Mouse (Mus musculus) forebrain, embryonic 16.5 days (tissue): ENCODE measurements around the gene Adprhl2. TPM values are rescaled to one million over a fixed set of nuclear protein-coding genes. Genes with fewer than 3 reads are reported as not detected.

Source experiments
- ATAC-seq: fragments of 200-750 bp; cut with Nextera tagmentation; 2 replicates; pipeline ENCODE4 v1.8.0; 2017; ENCODE audit warnings: mild to moderate bottlenecking, moderate library complexity
- H3K27ac ChIP-seq: fragments of 300-500 bp; sonication (generic); 2 replicates; pipeline ENCODE4 v1.5.1; 2014; ENCODE audit warnings: low read length, control low read depth
- H3K27me3 ChIP-seq: fragments of 300-500 bp; sonication (generic); replicated peaks from 2 replicates; pipeline ENCODE4 v1.6.1; 2014; ENCODE audit warnings: low read length; ENCODE audit not compliant: control insufficient read depth, insufficient read depth
- H3K36me3 ChIP-seq: fragments of 300-500 bp; sonication (generic); 2 replicates; pipeline ENCODE4 v1.6.1; 2014; ENCODE audit not compliant: control insufficient read depth, insufficient read depth
- H3K4me1 ChIP-seq: fragments of 300-500 bp; sonication (generic); replicated peaks from 2 replicates; pipeline ENCODE4 v1.6.1; 2014; ENCODE audit warnings: low read length; ENCODE audit not compliant: control insufficient read depth, insufficient read depth
- H3K4me2 ChIP-seq: fragments of 300-500 bp; sonication (generic); 2 replicates; pipeline ENCODE4 v1.6.1; 2014; ENCODE audit warnings: mild to moderate bottlenecking, low read length, control low read depth
- H3K4me3 ChIP-seq: fragments of 300-500 bp; sonication (generic); replicated peaks from 2 replicates; pipeline ENCODE4 v1.5.1; 2014; ENCODE audit warnings: mild to moderate bottlenecking, low read length, control low read depth
- H3K9ac ChIP-seq: fragments of 300-500 bp; sonication (generic); replicated peaks from 2 replicates; pipeline ENCODE4 v1.6.1; 2014; ENCODE audit warnings: low read depth, low read length, control low read depth
- H3K9me3 ChIP-seq: fragments of 300-500 bp; sonication (generic); 2 replicates; pipeline ENCODE4 v1.6.1; 2016; ENCODE audit warnings: low read length; ENCODE audit not compliant: control insufficient read depth
- WGBS: fragments of 180-500 bp; shearing (Covaris S2); extraction: QIAGEN DNeasy Blood & Tissue Kit; methylation state at CpG from one replicate; pipeline ENCODE4 v1.1.7; 2014; 5-methylcytosine and 5-hydroxymethylcytosine counted together
- polyA plus RNA-seq: library from polyadenylated mRNA; unstranded; fragments of >200 nt; fragmentation: Nextera tagmentation; extraction: Ambion mirVana; gene quantifications from 2 replicates; pipeline ENCODE4 v1.2.1, GENCODE M21; 2015

Gene Adprhl2
- polyA plus RNA-seq, 1 experiment from 2014 or later: 88.1 TPM

GRCm38 (mm10) chr4:126310344-126310743, 11.2 kb downstream of the Adprhl2 start:
- no peak for ATAC-seq
- 0 out of 2 replicates have a peak, but pooled peaks cover 2% of the 10 kb centered on the region for H3K9me3 ChIP-seq
- no peak overlapping the region for H3K9ac ChIP-seq
- WGBS: 82% methylated on average over 6 of the region's 7 CpGs
- no peak overlapping the region for H3K4me2 ChIP-seq
- no peak overlapping the region for H3K27ac ChIP-seq
- H3K4me3 ChIP-seq: no peak overlapping the region
- peaks cover 3% of the 10 kb centered on the region; the same call in 1 of the 2 replicates for H3K4me1 ChIP-seq
- H3K36me3 ChIP-seq: no peaks in the 10 kb centered on the region
- H3K27me3 ChIP-seq: no peaks in the 10 kb centered on the region

DNA sequence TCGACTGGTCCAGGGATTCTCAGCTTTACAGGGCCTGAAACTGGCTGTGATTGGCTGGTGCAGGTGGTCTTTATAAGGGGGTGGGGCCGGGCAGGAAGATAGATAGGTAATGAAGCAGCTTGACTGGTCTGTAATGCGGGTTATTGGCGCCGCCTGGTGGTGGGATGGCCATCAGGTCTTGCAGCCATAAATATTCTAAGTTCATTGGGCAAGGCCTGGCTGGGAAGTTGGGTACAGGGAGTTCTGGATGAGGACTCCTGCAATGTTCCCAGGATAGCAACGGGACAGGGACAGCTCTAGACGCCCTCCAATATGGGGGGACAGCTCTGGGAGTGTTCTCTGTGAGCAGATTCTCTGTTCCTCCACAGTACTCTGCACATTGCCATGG, 11.6 kb downstream of the Adprhl2 start:
- H3K4me3 ChIP-seq: peak overlapping the region; percentile 30
- WGBS: 0% methylated on average over 7 of the region's 7 CpGs
- peak; percentile 87 for ATAC-seq

GRCm38 (mm10) chr4:126309211-126309921, 12.1 kb downstream of the Adprhl2 start:
- Histone ChIP-seq H3K4me3 (peak overlapping the region; percentile 30), H3K9me3 (0 out of 2 replicates have a peak, but pooled peaks cover 2% of the 10 kb centered on the region), H3K27me3 (no peaks in the 10 kb centered on the region), H3K4me2 (peak overlapping the region; percentile 49), H3K9ac (0 out of 2 replicates have a peak overlapping the region, but pooled peaks have one; percentile 25), H3K27ac (no peak overlapping the region), H3K4me1 (peaks cover 3% of the 10 kb centered on the region; the same call in 1 of the 2 replicates), H3K36me3 (no peaks in the 10 kb centered on the region)
- peak; percentile 61 for ATAC-seq
- WGBS: 16% methylated on average over 20 of the region's 20 CpGs

More for the DNA sequence above, 11.6 kb downstream of the Adprhl2 start:
- Histone ChIP-seq H3K4me2 (peak overlapping the region; percentile 49), H3K36me3 (no peaks in the 10 kb centered on the region), H3K9ac (no peak overlapping the region), H3K4me1 (peaks cover 3% of the 10 kb centered on the region; the same call in 1 of the 2 replicates), H3K27me3 (no peaks in the 10 kb centered on the region), H3K27ac (no peak overlapping the region), H3K9me3 (0 out of 2 replicates have a peak, but pooled peaks cover 2% of the 10 kb centered on the region)

DNA sequence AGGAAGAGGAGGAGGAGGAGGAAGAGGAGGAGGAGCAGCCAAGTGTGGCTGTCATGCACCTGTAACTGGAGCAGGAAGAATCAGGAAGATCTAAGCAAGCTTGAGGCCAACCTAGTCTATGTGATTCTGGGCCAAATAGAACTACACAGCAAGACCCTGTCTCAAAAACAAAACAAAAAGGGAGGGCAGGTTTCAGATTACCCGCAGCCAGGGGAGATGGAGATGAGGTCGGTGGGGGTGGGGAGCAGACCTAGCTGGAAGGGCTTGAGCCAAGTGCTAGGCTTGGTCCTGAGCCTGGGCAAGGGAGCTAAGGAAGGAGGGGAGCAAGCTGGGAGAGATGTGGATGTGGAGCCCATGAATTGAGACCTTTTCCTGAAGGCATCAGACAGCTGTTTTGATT, 14.7 kb downstream of the Adprhl2 start:
- no peak overlapping the region for H3K4me2 ChIP-seq
- 0 out of 2 replicates have a peak, but pooled peaks cover 2% of the 10 kb centered on the region for H3K9me3 ChIP-seq
- H3K27ac ChIP-seq: no peak overlapping the region
- WGBS: 8% methylated on average over 2 of the region's 2 CpGs
- ATAC-seq: no peak
- no peak overlapping the region for H3K4me3 ChIP-seq
- H3K9ac ChIP-seq: no peak overlapping the region
- H3K4me1 ChIP-seq: peaks cover 3% of the 10 kb centered on the region; the same call in 1 of the 2 replicates
- peaks cover 12% of the 10 kb centered on the region for H3K27me3 ChIP-seq
- H3K36me3 ChIP-seq: no peaks in the 10 kb centered on the region

GRCm38 (mm10) chr4:126306058-126306457, 15.4 kb downstream of the Adprhl2 start:
- Histone ChIP-seq H3K4me2 (no peak overlapping the region), H3K4me1 (peaks cover 8% of the 10 kb centered on the region), H3K9ac (no peak overlapping the region), H3K36me3 (no peaks in the 10 kb centered on the region), H3K9me3 (0 out of 2 replicates have a peak, but pooled peaks cover 2% of the 10 kb centered on the region), H3K27me3 (peaks cover 12% of the 10 kb centered on the region), H3K27ac (no peak overlapping the region), H3K4me3 (no peak overlapping the region)
- 84% methylated on average over 6 of the region's 6 CpGs for WGBS
- ATAC-seq: no peak

GRCm38 (mm10) chr4:126305428-126305827, 16.1 kb downstream of the Adprhl2 start:
- WGBS: 90% methylated on average over 1 of the region's 1 CpGs
- 0 out of 2 replicates have a peak, but pooled peaks cover 2% of the 10 kb centered on the region for H3K9me3 ChIP-seq
- no peak overlapping the region for H3K4me2 ChIP-seq
- ATAC-seq: no peak
- no peak overlapping the region for H3K27ac ChIP-seq
- no peak overlapping the region for H3K4me3 ChIP-seq
- no peak overlapping the region for H3K9ac ChIP-seq
- peaks cover 19% of the 10 kb centered on the region for H3K27me3 ChIP-seq
- peaks cover 13% of the 10 kb centered on the region for H3K4me1 ChIP-seq
- no peaks in the 10 kb centered on the region for H3K36me3 ChIP-seq

- Histone ChIP-seq H3K36me3 (no peaks in the 10 kb centered on the region), H3K27ac (no peak overlapping the region), H3K4me2 (no peak overlapping the region), H3K9ac (no peak overlapping the region), H3K4me1 (peaks cover 9% of the 10 kb centered on the region), H3K9me3 (0 out of 2 replicates have a peak, but pooled peaks cover 2% of the 10 kb centered on the region), H3K27me3 (peaks cover 34% of the 10 kb centered on the region), H3K4me3 (no peak overlapping the region)
- no peak for ATAC-seq
- WGBS: 51% methylated on average over 4 of the region's 4 CpGs
These were observed 17.6 kb downstream of the Adprhl2 start for GRCm38 (mm10) chr4:126303877-126304276.

GRCm38 (mm10) chr4:126301584-126302309, 19.8 kb downstream of the Adprhl2 start:
- WGBS: 6% methylated on average over 27 of the region's 27 CpGs
- Histone ChIP-seq H3K9ac (no peak overlapping the region), H3K27me3 (peaks cover 46% of the 10 kb centered on the region), H3K4me2 (peak overlapping the region; percentile 25), H3K9me3 (0 out of 2 replicates have a peak, but pooled peaks cover 2% of the 10 kb centered on the region), H3K4me1 (peaks cover 14% of the 10 kb centered on the region), H3K27ac (no peak overlapping the region), H3K4me3 (peak overlapping the region; percentile 14), H3K36me3 (no peaks in the 10 kb centered on the region)
- no peak for ATAC-seq
